Mouse (Mus musculus) small intestine, adult 2 months (tissue): ENCODE results near the gene Rab31. TPM values are rescaled to one million over a fixed set of nuclear protein-coding genes. Genes with fewer than 3 reads are reported as not detected.

Experiments
- H3K27ac ChIP-seq: fragments of 200-500 bp; 2 replicates; pipeline ENCODE4 v1.5.1; 2012; ENCODE audit warnings: low read depth, low read length, control low read depth, inconsistent platforms; ENCODE audit not compliant: insufficient read depth
- H3K27me3 ChIP-seq: fragments of 200-500 bp; 2 replicates; pipeline ENCODE4 v1.6.1; 2012; ENCODE audit warnings: mild to moderate bottlenecking, moderate library complexity, low read length, inconsistent platforms; ENCODE audit not compliant: control insufficient read depth, insufficient read depth
- H3K36me3 ChIP-seq: fragments of 200-500 bp; 2 replicates; pipeline ENCODE4 v1.6.1; 2012; ENCODE audit warnings: mild to moderate bottlenecking, low read length, control low read depth, inconsistent platforms; ENCODE audit not compliant: control insufficient read depth, insufficient read depth
- H3K4me1 ChIP-seq: fragments of 200-500 bp; 2 replicates; pipeline ENCODE4 v1.6.1; 2012; ENCODE audit warnings: low read length, inconsistent platforms, mixed read lengths; ENCODE audit not compliant: control insufficient read depth, insufficient read depth, insufficient read length
- H3K4me3 ChIP-seq: fragments of 200-500 bp; 2 replicates; pipeline ENCODE4 v1.5.1; 2012; ENCODE audit warnings: low read depth, mild to moderate bottlenecking, control low read depth, inconsistent platforms, low read length, moderate library complexity
- CTCF ChIP-seq: fragments of 200-500 bp; IDR thresholded peaks from 2 replicates; pipeline ENCODE4 v1.5.1; 2012; ENCODE audit warnings: low read depth, mild to moderate bottlenecking, control low read depth, inconsistent platforms, low read length, moderate library complexity, mixed read lengths; ENCODE audit not compliant: insufficient replicate concordance, insufficient read length; ENCODE audit errors: extremely low read depth
- POLR2A ChIP-seq: fragments of 200-500 bp; IDR thresholded peaks from 2 replicates; pipeline ENCODE4 v1.6.1; 2012; ENCODE audit warnings: low read depth, mild to moderate bottlenecking, control low read depth, inconsistent platforms, low read length, moderate library complexity
- WGBS: fragments of 180-500 bp; shearing (Covaris S2); methylation state at CpG from one replicate; pipeline ENCODE4 v1.1.7; 2018; 5-methylcytosine and 5-hydroxymethylcytosine counted together
- polyA plus RNA-seq: library from polyadenylated mRNA; depleted of rRNA; stranded (reverse); fragments of >200 nt; gene quantifications from 2 replicates; pipeline ENCODE4 v1.2.3, GENCODE M21; 2012

Gene Rab31
- polyA plus RNA-seq, 1 experiment, result 7.8 TPM

GRCm38 (mm10) chr17:65724254-65724653, 48.3 kb downstream of the Rab31 start:
- H3K4me3 ChIP-seq, result peak overlapping the region; percentile 17
- peak overlapping the region; percentile 97 for H3K27ac ChIP-seq
- H3K27me3 ChIP-seq, result no peaks in the 10 kb centered on the region
- no peaks in the 10 kb centered on the region for H3K36me3 ChIP-seq
- 24% methylated on average over 11 of the region's 11 CpGs for WGBS
- H3K4me1 ChIP-seq, result peaks cover 7% of the 10 kb centered on the region
- peak; percentile 60; the same call in 1 of the 2 replicates for TF ChIP-seq POLR2A
- no peak for TF ChIP-seq CTCF

DNA sequence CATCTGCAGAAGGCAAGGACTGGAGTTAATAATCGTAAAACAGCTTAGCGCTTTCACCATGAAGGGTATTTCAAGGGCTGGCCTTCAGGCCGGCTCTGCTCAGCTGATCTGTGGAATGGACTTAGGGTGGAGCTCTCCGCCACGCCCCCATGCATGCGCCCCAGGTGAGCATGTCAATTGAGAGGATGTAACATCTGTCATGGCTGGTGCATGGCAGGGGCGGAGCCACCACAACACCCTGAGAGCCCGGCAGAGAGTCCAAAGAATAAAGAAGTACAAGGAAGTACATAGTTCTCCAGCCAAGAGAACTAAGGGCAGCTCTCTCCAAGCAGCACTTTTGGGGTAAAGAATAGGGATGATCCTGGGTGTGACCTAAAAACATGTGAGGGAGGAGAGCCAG, 48.9 kb downstream of the Rab31 start:
- Histone ChIP-seq H3K27ac (peak overlapping the region; percentile 97), H3K36me3 (no peaks in the 10 kb centered on the region), H3K4me3 (peak overlapping the region; percentile 17; the same call in 1 of the 2 replicates), H3K4me1 (peaks cover 7% of the 10 kb centered on the region), H3K27me3 (no peaks in the 10 kb centered on the region)
- 27% methylated on average over 8 of the region's 8 CpGs for WGBS
- no peak for TF ChIP-seq POLR2A
- no peak for TF ChIP-seq CTCF

DNA sequence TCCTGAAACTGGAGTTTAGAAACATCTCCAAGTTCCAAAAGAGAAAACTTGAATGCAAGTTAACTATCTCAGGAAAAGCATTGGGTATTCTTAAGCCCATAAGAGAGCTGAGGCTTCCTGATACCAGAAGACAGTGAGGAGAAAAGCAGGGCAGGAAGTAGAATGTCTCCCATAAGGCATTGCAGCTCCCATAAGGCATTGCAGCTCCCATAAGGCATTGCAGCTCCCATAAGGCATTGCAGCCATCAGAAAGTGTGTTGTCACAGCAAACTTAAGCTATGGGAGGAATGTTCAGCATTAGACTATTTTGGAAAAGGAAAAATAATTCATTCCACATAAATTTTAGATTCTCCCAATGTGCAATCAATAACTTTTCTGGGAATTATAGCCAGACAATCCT, 51.2 kb downstream of the Rab31 start:
- TF ChIP-seq CTCF (no peak), POLR2A (no peak)
- no peaks in the 10 kb centered on the region for H3K27me3 ChIP-seq
- no peaks in the 10 kb centered on the region for H3K36me3 ChIP-seq
- no peak overlapping the region for H3K4me3 ChIP-seq
- peaks cover 9% of the 10 kb centered on the region for H3K4me1 ChIP-seq
- no peak overlapping the region for H3K27ac ChIP-seq

DNA sequence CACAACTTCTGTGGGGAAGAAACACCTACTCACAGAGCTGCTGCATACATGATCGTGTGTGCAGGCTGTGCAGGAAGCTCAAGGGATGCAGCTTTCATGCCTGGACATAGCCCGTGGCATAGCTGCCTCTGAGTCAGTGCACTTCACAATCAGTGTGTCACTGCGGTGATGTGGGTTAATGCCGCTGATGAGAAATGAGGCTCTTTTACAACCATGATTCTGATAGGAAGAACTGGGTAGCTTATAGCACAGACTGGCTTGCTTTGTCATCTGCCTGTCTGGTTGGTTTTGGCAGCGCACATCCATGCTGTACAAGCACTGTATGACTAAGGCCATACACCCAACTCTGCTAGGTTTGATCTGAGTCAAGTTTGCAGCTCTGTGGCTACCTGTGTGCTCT, 52.7 kb downstream of the Rab31 start:
- H3K27me3 ChIP-seq, result no peaks in the 10 kb centered on the region
- H3K27ac ChIP-seq, result no peak overlapping the region
- no peak for TF ChIP-seq POLR2A
- TF ChIP-seq CTCF, result no peak
- H3K4me3 ChIP-seq, result no peak overlapping the region
- WGBS, result 93% methylated on average over 5 of the region's 5 CpGs
- no peaks in the 10 kb centered on the region for H3K36me3 ChIP-seq
- H3K4me1 ChIP-seq, result peaks cover 9% of the 10 kb centered on the region

DNA sequence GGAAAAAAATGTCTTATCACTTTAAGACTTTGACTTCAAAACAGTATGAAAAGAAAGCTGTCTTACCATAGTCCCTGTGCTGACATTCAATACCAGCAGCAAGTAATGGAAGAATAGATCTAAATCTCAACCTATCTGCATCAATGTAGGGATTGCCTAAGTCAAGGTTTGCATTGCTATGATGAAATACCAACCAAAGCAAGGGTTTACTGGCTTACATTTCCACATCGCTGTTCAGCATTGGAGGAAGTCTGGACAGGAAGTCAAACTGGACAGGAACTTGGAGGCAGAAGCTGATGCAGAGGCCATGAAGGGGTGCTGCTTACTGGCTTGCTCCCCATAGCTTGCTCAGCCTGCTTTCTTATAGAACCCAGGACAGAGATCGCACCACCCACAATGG, 54.0 kb downstream of the Rab31 start:
- 89% methylated on average over 2 of the region's 2 CpGs for WGBS
- Histone ChIP-seq H3K27ac (no peak overlapping the region), H3K36me3 (no peaks in the 10 kb centered on the region), H3K4me1 (peaks cover 2% of the 10 kb centered on the region; the same call in 1 of the 2 replicates), H3K4me3 (no peak overlapping the region), H3K27me3 (no peaks in the 10 kb centered on the region)
- TF ChIP-seq POLR2A (no peak), CTCF (no peak)

- 34% methylated on average over 4 of the region's 4 CpGs for whole genome bisulfite sequencing
- Histone ChIP-seq H3K27ac (no peak overlapping the region), H3K27me3 (no peaks in the 10 kb centered on the region), H3K36me3 (no peaks in the 10 kb centered on the region), H3K4me1 (peaks cover 2% of the 10 kb centered on the region; the same call in 1 of the 2 replicates), H3K4me3 (no peak overlapping the region)
- TF ChIP-seq CTCF (no peak), POLR2A (no peak)
Observed at GRCm38 (mm10) chr17:65717658-65718199, 54.8 kb downstream of the Rab31 start.

DNA sequence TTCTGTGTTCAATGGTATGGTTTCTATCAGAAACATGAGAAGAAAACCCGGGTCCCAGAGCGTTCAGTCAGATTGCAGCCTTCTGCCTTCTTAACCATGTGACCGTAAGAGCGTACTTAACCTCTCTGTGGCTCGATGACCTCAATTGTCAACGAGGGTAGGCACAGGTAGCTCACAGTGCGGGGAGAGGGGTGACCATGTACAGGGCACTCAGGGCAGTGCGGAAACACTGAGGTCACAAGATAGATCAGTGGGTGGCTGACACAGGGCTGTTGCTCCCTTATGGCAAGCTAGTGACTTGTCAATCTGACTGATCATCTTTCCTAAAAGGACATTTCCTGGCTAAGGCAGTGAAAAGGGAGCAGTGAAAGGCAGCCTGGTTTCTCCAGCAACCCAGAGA, 58.5 kb downstream of the Rab31 start:
- 59% methylated on average over 8 of the region's 8 CpGs for WGBS
- Histone ChIP-seq H3K4me1 (peaks cover 2% of the 10 kb centered on the region; the same call in 1 of the 2 replicates), H3K4me3 (no peak overlapping the region), H3K27ac (no peak overlapping the region), H3K36me3 (no peaks in the 10 kb centered on the region), H3K27me3 (no peaks in the 10 kb centered on the region)
- no peak for TF ChIP-seq CTCF
- TF ChIP-seq POLR2A, result no peak
